Mouse (Mus musculus): ENCODE measurements around the gene Cdk6.
"Not testable (repeated sequence)": the region's sequence is repeated elsewhere in the genome, so short reads cannot be mapped to it uniquely, and the experiment has no call there.

The Cdk6 gene

DNA sequence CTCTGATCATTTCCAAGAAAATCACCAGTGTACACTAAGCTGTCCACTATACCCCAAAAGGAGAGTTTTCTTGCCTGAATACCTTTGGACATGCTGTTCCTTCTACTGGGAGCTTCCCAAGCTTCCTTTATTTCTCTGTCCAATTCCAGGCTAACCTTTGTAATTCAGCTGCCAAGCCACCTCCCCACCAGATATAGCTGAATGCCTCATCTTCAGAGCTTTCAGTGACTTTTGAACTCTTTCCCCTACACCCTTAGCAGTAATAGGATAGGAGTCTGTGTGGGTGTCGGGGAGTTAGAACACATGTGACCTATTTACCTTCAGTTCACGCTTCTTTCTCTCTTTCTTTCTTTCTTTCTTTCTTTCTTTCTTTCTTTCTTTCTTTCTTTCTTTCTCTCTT is 34.9 kb downstream of the Cdk6 start:
- DNase-seq (ENCODE audit: low read depth, low spot score), result no peak

DNA sequence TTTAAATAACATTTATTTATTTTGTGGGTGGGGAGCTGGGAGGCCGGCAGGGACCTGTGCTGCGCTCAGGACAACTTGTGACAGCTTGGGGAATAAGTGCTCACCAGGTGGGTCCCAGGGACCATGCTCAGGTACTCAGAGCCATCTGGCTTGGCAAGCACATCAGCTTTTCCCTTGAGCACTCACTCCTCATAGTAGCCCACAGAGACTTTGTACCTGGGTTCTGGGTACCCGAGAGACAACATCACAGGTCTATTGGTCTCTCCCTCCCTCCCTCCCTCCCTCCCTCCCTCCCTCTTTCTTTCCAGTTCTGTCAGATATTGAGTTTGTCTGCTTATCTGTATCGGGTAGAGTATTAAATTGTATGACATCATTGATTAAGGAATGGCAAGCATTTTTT is 38.0 kb downstream of the Cdk6 start:
- DNase-seq (ENCODE audit: low read depth, low spot score), result no peak

GRCm38 (mm10) chr5:3380692-3381233 is 39.5 kb downstream of the Cdk6 start:
- DNase-seq (ENCODE audit: low read depth, low spot score), result no peak

DNA sequence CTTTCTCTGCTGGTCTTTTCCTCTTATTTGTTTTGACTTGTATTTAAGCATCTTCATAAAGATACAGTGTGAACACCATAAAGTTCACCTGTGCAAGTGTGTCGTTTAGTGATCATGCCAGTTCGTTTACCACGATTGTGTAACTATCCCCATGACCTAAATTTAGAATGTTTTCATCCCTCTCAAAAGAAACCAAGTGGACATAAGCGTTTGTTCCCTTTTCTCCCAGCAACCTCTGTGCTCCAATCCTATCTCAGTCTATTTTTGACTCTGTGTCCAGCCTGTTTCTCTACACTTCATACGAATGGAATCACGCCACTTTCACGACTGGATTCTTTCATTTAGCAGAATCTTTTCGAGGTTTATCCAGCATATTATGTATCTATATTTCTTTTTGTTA is 40.5 kb downstream of the Cdk6 start:
- no peak for DNase-seq (ENCODE audit: low read depth, low spot score)

- no peak for DNase-seq (ENCODE audit: low read depth, low spot score)
These were observed 41.2 kb downstream of the Cdk6 start for GRCm38 (mm10) chr5:3382343-3383040.

DNA sequence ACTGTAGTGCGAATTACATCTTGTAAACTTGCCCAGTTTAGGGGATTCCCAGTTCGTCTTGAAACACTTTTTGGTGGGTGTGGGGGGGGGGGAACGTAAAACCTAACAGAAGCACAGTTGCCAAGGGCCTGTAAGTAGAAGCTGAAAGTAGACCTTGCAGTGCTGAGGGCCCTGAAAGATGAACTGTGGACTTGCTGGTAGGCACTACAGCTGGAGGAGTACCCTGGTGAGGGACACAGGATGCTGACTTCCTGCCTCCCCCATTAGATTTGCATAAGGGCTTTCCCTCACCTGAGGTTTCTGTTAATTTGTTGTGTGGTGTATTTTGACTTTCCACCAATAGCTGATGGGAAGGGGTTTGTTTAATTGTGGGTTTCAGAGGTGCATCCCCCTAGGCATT is 42.3 kb downstream of the Cdk6 start:
- no peak for DNase-seq (ENCODE audit: low read depth, low spot score)

DNA sequence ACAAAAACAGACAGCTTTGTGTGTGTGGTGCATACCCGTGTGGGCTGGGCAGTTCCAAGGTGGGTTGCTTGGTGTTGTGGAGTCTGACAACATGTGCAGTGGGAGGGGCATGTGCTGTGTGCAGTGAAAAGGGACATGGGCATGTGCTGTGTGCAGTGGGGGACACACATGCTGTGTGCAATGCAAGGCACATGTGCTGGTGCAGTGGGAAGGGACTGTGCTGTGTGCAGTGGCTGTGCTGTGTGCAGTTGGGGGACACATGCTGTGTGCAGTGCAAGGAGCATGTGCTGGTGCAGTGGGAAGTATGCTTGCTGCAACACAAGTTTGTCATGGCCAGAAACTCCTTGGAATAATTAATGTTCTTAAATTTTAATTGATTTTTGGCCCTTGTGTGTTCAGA is 43.8 kb downstream of the Cdk6 start:
- DNase-seq (ENCODE audit: low read depth, low spot score), result no peak

GRCm38 (mm10) chr5:3386021-3386730 is 44.9 kb downstream of the Cdk6 start:
- no peak for DNase-seq (ENCODE audit: low read depth, low spot score)

GRCm38 (mm10) chr5:3386731-3387087 is 45.4 kb downstream of the Cdk6 start:
- DNase-seq (ENCODE audit: low read depth, low spot score), result peak; percentile 61

DNA sequence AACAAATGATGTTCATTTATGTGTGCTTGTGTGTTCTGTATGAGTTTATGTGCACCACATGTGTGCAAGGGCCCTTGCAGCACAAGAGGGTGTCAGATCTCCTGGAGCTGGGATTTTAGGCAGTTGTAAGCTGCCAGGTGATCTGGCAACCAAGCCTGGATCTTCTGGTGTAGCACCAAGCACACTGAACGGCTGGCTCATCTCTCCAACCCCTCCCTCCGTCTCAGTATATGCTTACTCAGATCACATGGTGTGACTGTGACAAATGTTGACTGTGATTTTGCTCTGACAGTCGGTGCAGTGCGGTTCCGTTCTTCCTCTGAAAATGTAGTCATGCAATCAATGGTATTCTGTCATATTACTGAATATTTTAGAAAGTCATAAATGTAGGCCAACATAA is 45.9 kb downstream of the Cdk6 start:
- DNase-seq (ENCODE audit: low read depth, low spot score), result no peak

- DNase-seq (ENCODE audit: low read depth, low spot score), result no peak
These were observed 51.6 kb downstream of the Cdk6 start for GRCm38 (mm10) chr5:3392856-3393255.

DNA sequence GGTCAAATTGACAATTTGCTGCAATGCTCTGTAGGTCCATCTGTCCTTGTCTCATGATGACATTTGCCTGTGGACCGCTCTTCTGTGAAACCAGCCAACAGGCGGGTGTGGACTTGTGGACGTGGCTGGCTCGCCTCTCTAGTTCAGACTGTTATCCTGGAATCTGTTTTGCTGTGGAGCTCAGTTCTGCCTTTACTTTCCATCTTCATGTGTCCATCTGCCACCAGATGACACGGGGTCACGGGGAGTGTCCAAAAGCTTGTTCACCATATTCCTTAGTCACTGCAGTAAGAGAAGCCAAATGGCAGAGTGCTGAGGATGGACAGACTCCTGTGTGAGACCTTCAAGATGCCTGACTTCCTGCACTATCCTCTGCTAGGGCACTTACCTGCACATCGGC is 52.9 kb downstream of the Cdk6 start:
- no peak for DNase-seq (ENCODE audit: low read depth, low spot score)

DNA sequence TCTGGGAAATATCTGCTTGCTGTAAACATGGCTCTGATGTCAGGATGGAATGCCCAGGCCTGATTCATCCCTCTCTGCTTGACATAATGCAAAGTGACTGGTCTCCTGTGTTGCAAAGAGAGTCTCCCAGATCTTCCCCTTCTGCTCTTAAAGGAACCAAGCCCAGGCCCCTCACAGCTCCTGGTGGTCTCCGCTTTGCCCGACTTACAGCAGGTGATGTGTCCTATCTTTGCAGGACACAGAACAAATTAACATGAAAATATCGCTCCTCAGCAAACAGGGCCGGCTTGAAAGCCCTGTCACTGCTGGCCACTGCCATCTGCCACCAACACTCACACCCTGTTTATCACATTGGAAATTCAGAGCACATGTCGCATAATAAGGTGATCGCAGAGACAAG is 53.7 kb downstream of the Cdk6 start:
- no peak for DNase-seq (ENCODE audit: low read depth, low spot score)

GRCm38 (mm10) chr5:3396214-3396613 is 54.9 kb downstream of the Cdk6 start:
- DNase-seq (ENCODE audit: low read depth, low spot score), result no peak

GRCm38 (mm10) chr5:3396910-3397575 is 55.8 kb downstream of the Cdk6 start:
- no peak for DNase-seq (ENCODE audit: low read depth, low spot score)

GRCm38 (mm10) chr5:3399784-3400494 is 58.7 kb downstream of the Cdk6 start:
- DNase-seq (ENCODE audit: low read depth, low spot score), result no peak

- no peak for DNase-seq (ENCODE audit: low read depth, low spot score)
These were observed 63.8 kb downstream of the Cdk6 start for GRCm38 (mm10) chr5:3405102-3405501.

DNA sequence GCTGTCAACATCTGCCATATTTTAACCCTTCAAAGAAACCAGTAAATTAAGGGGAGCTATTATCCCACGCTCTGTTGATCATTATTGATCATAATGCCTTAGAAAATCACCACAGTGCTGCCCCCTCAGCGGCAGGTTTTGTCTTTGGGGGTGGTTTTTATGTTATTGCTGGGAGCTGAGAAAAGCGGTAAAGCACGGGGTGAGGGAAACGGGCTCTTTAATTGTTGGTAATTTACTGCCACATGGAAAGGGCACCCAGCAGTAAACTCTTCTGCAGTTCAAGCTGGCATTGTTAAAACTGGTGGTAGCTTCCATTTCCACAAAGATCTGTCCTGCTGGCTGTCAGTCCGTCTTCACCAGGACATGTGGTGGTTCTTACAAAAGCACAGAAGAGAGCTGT is 64.2 kb downstream of the Cdk6 start:
- DNase-seq (ENCODE audit: low read depth, low spot score), result no peak

DNA sequence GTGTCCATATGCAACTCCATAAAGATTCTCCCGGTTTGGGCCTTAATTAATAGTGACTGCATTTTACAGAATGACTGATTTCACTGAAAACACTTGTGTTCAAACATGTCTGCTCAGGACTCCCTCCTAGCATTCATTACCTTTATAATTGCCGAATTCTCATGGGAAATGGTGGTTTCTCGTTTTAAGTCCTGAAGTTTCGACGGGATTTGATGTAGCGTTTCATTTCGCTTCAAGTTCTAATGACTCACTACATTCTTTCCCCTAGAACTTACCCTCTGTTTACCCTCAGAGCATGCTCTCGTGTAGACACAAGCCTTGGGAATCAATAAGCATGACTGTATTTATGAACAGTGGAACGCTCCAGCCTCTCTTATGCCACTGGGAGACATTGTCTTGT is 66.6 kb downstream of the Cdk6 start:
- no peak for DNase-seq (ENCODE audit: low read depth, low spot score)

DNA sequence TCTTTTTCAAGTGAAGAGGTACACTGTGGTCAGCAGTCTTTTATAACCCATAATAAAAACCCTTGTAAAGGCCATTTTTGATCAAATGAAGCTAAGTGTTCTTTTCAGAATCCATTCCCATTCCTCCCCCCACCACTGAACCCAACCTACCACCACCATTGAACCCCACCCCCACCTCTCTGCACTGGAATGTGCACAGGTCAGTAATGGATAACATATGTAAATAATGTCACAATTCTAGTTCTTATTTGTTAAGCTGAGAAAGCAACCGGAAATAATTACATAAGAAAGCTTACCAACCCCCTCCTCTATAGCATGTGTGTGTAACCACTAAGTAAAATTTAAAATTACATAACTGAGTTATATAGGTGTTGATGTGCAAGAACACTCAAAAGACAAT is 76.9 kb downstream of the Cdk6 start:
- not testable (repeated sequence) for DNase-seq (ENCODE audit: low read depth, low spot score)

DNA sequence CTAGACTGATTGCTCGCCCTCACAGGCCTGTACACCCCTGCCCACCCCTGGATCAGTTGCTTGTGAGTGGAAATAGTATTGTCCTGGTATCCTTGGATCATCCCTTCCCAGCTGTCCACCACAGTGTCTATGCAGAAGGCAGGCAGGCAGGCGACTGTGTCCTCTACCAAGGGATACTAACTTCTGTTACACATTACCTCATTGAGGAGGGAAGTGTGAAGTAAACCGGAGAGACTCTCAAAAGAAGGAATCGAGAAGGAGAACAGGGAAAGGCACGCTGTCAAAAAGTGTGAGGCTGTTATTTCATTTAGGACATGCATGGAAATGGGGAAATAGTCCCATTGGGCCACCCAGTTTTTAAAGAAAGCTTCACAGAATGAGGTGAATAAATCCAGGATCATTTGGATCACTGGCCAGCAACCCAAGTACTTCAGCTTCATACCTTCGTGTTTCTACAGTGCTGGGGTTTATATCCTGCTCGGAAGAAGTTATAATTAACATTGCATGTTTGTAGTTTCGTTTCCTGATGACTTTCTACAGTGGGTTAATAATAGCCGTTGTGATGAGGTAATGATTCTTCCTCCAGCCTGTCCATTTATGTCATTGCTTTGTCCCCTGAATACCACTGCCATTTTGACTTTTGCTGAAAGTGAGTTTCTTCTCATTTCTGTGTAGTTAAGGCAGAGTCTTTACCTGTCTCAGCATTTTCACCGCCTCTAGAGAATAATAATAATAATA is 79.0 kb downstream of the Cdk6 start:
- no peak for DNase-seq (ENCODE audit: low read depth, low spot score)

All from WW6 (cell line).